Mouse (Mus musculus) heart, embryonic 11.5 days (tissue): Measurements from ENCODE around the gene Nhlrc2. TPM values are rescaled to one million over a fixed set of nuclear protein-coding genes. Genes with fewer than 3 reads are reported as not detected.

ENCODE experiments used
- ATAC-seq: fragments of 200-750 bp; cut with Nextera tagmentation; replicated peaks from 2 replicates; pipeline ENCODE4 v1.8.0; 2017; ENCODE audit warnings: moderate library complexity; ENCODE audit not compliant: insufficient number of reproducible peaks, low FRiP score, low TSS enrichment
- H3K27ac ChIP-seq: fragments of 300-500 bp; sonication (generic); 2 replicates; pipeline ENCODE4 v1.5.1; 2014; ENCODE audit warnings: mild to moderate bottlenecking, low read depth, low read length
- H3K27me3 ChIP-seq: fragments of 300-500 bp; sonication (generic); 2 replicates; pipeline ENCODE4 v1.6.1; 2014; ENCODE audit warnings: mild to moderate bottlenecking, low read length, mixed read lengths; ENCODE audit not compliant: control insufficient read depth, insufficient read depth
- H3K36me3 ChIP-seq: fragments of 300-500 bp; sonication (generic); 2 replicates; pipeline ENCODE4 v1.6.1; 2014; ENCODE audit warnings: mild to moderate bottlenecking, low read length, moderate library complexity, mixed read lengths; ENCODE audit not compliant: control insufficient read depth, insufficient read depth
- H3K4me1 ChIP-seq: fragments of 300-500 bp; sonication (generic); 2 replicates; pipeline ENCODE4 v1.6.1; 2014; ENCODE audit warnings: low read length; ENCODE audit not compliant: control insufficient read depth, insufficient read depth
- H3K4me2 ChIP-seq: fragments of 300-500 bp; sonication (generic); 2 replicates; pipeline ENCODE4 v1.6.1; 2014; ENCODE audit warnings: mild to moderate bottlenecking, moderate library complexity
- H3K4me3 ChIP-seq: fragments of 300-500 bp; sonication (generic); 2 replicates; pipeline ENCODE4 v1.5.1; 2014; ENCODE audit warnings: low read depth, low read length
- H3K9ac ChIP-seq: fragments of 300-500 bp; sonication (generic); 2 replicates; pipeline ENCODE4 v1.6.1; 2014; ENCODE audit warnings: mild to moderate bottlenecking, low read depth, low read length, moderate library complexity
- H3K9me3 ChIP-seq: fragments of 300-500 bp; sonication (generic); replicated peaks from 2 replicates; pipeline ENCODE4 v1.6.1; 2016; ENCODE audit warnings: low read length; ENCODE audit not compliant: control insufficient read depth
- WGBS: fragments of 180-500 bp; shearing (Covaris S2); extraction: QIAGEN DNeasy Blood & Tissue Kit; methylation state at CpG from one replicate; pipeline ENCODE4 v1.1.7; 2014; ENCODE audit not compliant: insufficient replicate concordance; 5-methylcytosine and 5-hydroxymethylcytosine counted together
- polyA plus RNA-seq: library from polyadenylated mRNA; unstranded; fragments of >200 nt; fragmentation: Nextera tagmentation; extraction: Ambion mirVana; gene quantifications from 2 replicates; pipeline ENCODE4 v1.2.1, GENCODE M21; 2014

Nhlrc2 gene
- polyA plus RNA-seq, 1 experiment from 2014 or later = 13.1 TPM

DNA sequence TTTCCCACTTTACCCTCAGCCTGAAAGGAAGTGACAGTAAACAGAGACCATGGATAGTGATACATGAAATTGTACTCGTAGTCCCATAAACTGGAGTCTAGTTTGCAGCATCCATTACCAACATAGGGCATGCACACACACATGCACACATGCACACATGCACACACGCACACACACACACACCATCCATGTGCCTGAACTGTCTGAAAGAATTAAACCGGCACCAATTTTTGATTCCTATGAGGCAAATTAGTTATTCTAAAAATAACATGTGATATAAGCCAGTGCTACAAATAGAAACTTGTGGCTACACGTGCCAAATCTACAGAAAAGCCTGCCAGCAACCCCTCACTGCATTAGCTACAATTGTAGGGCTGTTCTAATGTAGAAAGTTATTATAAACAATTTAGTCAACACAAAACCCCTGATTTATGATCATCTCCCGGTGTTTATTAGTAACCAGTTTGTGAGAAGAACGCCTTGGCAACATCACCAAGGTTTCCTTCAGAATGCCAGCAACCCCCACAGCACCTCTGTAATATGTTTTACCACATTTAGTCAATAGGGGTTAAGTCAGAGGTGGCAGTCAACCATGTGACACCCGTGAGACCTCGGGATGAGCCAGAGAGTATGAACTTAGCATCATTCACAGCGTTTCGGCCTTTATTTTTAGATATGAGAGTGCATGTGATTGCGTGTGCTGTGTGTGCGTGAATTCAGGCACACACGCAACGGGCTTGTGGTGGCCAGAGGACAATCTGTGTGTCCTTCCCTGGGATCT, 14.6 kb upstream of the Nhlrc2 start:
- WGBS = 85% methylated on average over 14 of the region's 14 CpGs
- Histone ChIP-seq H3K4me2 (no peak overlapping the region), H3K27ac (no peak overlapping the region)

DNA sequence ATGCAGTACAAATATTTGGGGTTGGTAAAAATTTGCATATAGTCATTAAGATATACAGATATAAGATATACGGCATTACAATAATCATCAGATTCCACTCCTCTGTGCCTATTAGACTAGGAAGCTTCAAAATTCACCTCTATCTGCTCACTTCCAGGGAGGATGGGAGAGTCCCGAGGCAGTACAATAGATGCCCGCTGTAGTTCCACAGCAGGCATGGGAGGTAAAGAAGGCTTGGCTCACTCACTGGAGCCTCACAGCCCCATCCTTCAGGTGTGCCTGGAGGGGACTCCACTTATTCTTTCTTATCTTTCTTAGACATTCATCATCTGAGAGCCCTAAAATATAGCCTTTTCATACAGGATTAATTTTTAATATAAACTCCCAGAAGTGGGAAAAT, 13.7 kb upstream of the Nhlrc2 start:
- no peaks in the 10 kb centered on the region for H3K27me3 ChIP-seq
- no peak overlapping the region for H3K27ac ChIP-seq
- H3K4me1 ChIP-seq = peaks cover 2% of the 10 kb centered on the region; the same call in 1 of the 2 replicates
- H3K4me3 ChIP-seq = no peak overlapping the region
- no peak overlapping the region for H3K4me2 ChIP-seq
- no peak for ATAC-seq
- no peaks in the 10 kb centered on the region for H3K36me3 ChIP-seq
- H3K9me3 ChIP-seq = no peaks in the 10 kb centered on the region
- WGBS = 85% methylated on average over 3 of the region's 3 CpGs
- H3K9ac ChIP-seq = no peak overlapping the region

More for the DNA sequence above, 14.6 kb upstream of the Nhlrc2 start:
- Histone ChIP-seq H3K36me3 (no peaks in the 10 kb centered on the region), H3K27me3 (no peaks in the 10 kb centered on the region), H3K4me3 (no peak overlapping the region), H3K9ac (no peak overlapping the region), H3K4me1 (peaks cover 2% of the 10 kb centered on the region; the same call in 1 of the 2 replicates), H3K9me3 (no peaks in the 10 kb centered on the region)
- ATAC-seq = no peak

DNA sequence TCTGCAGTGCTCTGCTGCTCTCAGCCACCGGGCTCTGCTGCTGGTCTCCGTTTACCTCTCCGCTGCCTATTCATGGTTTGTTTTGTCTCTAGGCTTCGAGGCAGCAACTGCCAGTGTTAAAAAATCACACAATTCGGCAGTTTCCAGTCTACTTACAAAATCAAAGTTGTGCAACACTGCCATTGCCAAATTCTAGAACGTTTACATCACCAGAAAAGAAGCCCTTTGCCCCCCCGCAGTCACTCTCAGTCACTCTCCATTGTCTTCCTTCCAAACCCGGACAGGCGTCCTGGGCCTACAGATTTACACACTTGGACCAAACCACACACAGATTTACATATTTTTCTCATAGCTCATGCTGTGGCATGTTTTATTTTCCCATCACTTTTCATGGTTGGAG, 13.0 kb upstream of the Nhlrc2 start:
- no peak overlapping the region for H3K4me3 ChIP-seq
- H3K4me1 ChIP-seq = peaks cover 2% of the 10 kb centered on the region; the same call in 1 of the 2 replicates
- 80% methylated on average over 9 of the region's 9 CpGs for WGBS
- no peak overlapping the region for H3K9ac ChIP-seq
- H3K27me3 ChIP-seq = no peaks in the 10 kb centered on the region
- no peak overlapping the region for H3K4me2 ChIP-seq
- no peak overlapping the region for H3K27ac ChIP-seq
- ATAC-seq = no peak
- no peaks in the 10 kb centered on the region for H3K9me3 ChIP-seq
- H3K36me3 ChIP-seq = no peaks in the 10 kb centered on the region

DNA sequence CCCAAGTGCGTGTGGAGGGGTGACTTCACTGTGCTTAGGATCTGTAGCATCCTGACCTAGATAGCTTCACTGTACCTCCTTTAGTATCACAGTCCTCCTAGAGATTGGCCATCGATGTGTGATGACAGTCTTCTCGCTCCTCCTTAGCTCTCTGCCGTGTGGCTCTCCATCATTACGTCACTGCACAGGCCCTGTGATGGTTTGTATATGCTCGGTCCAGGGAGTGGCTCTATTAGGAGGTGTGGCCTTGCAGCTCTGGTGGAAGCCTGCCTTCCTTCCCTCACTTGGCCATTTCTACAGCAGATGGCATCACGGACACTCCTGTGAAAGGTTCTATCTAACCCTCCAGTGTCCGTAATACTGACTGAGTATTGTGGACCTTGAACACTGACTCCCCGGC, 12.3 kb upstream of the Nhlrc2 start:
- Histone ChIP-seq H3K27me3 (no peaks in the 10 kb centered on the region), H3K4me2 (no peak overlapping the region), H3K4me3 (no peak overlapping the region), H3K4me1 (peaks cover 2% of the 10 kb centered on the region; the same call in 1 of the 2 replicates), H3K9me3 (no peaks in the 10 kb centered on the region), H3K27ac (no peak overlapping the region), H3K9ac (no peak overlapping the region), H3K36me3 (no peaks in the 10 kb centered on the region)
- WGBS = 87% methylated on average over 9 of the region's 9 CpGs
- no peak for ATAC-seq

DNA sequence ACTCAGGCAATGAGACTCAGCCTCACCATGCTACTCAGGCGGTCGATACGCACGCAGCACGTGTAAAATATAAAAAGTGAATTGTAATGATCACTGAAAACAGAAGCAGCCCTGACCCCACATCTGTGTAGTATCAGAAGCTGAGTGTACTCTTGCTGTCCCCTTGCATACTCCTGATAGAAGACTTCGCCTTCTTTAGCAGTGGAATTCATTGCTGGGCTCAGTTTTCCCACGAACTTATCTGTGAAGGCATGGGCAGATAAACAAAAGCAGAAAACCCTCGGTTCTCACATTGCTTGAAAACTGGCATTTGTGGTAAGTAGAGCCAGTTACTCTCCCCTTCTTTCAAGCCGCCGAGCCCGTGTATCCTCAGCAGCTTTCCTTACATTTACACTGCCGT, 4.7 kb upstream of the Nhlrc2 start:
- H3K27me3 ChIP-seq = no peaks in the 10 kb centered on the region
- H3K36me3 ChIP-seq = no peaks in the 10 kb centered on the region; the same call in 1 of the 2 replicates
- no peak overlapping the region for H3K9ac ChIP-seq
- H3K4me2 ChIP-seq = no peak overlapping the region
- peaks cover 3% of the 10 kb centered on the region; the same call in 1 of the 2 replicates for H3K4me1 ChIP-seq
- H3K27ac ChIP-seq = no peak overlapping the region
- no peak for ATAC-seq
- no peaks in the 10 kb centered on the region for H3K9me3 ChIP-seq
- WGBS = 77% methylated on average over 12 of the region's 12 CpGs
- no peak overlapping the region for H3K4me3 ChIP-seq

DNA sequence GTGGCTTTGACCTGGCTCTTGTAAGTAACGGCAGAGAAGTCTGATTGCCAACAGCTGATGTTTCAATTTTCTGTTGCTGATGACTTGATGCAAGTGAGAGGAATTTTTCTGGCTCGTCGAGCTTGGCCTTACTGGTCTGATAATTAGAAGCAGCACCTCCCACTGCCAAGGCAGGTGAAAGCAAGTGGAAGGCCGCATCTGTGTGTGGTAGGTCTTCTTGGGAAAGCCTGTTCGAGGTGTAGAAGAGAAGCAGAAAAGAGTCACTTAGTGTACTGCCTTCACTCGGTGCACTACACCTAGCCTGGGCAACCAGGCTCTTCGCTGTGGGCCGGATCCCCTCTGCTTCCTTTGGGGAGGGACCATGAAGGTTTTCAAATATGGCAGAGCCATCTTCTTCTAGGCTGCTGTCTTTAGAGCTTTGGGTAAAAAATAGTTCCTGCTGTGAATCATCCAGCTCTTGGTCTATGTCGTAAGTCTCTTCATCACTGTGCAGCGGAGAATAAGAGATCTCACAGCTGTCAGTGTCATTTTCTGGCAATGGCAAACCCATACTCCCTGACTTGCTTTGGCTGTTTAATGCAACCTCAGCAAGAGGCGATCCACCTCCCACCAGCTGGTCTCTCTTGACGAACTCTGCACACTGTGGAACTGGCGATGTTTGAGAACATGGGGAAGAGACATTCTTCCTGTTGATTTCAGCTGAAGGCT, 3.2 kb upstream of the Nhlrc2 start:
- WGBS = 88% methylated on average over 13 of the region's 13 CpGs
- Histone ChIP-seq H3K4me1 (peaks cover 6% of the 10 kb centered on the region; the same call in 1 of the 2 replicates), H3K9me3 (no peaks in the 10 kb centered on the region), H3K27ac (no peak overlapping the region), H3K9ac (no peak overlapping the region), H3K4me3 (no peak overlapping the region), H3K27me3 (no peaks in the 10 kb centered on the region), H3K36me3 (no peaks in the 10 kb centered on the region; the same call in 1 of the 2 replicates), H3K4me2 (no peak overlapping the region)
- ATAC-seq = no peak

DNA sequence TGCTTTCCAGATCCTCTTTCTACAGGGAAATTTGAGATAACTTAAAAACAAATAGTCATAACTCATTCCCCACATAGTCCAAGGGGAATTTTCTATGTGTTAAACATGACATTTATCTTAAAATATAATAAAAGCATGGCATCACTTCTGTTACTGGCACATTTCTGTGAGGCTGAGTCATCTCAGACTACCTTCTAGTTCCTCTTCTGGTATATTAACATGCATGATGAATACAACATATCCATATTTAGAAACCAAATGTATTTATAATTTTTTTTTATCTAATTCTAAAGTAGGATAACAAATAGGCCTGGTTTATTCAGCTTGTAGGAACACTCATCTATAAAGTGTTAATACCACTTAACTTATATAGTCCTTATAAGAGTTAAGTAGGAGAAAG, 2.0 kb upstream of the Nhlrc2 start:
- Histone ChIP-seq H3K9ac (no peak overlapping the region), H3K4me1 (peaks cover 6% of the 10 kb centered on the region; the same call in 1 of the 2 replicates), H3K4me2 (no peak overlapping the region), H3K4me3 (no peak overlapping the region), H3K27me3 (no peaks in the 10 kb centered on the region), H3K27ac (no peak overlapping the region), H3K9me3 (no peaks in the 10 kb centered on the region), H3K36me3 (no peaks in the 10 kb centered on the region; the same call in 1 of the 2 replicates)
- no peak for ATAC-seq

DNA sequence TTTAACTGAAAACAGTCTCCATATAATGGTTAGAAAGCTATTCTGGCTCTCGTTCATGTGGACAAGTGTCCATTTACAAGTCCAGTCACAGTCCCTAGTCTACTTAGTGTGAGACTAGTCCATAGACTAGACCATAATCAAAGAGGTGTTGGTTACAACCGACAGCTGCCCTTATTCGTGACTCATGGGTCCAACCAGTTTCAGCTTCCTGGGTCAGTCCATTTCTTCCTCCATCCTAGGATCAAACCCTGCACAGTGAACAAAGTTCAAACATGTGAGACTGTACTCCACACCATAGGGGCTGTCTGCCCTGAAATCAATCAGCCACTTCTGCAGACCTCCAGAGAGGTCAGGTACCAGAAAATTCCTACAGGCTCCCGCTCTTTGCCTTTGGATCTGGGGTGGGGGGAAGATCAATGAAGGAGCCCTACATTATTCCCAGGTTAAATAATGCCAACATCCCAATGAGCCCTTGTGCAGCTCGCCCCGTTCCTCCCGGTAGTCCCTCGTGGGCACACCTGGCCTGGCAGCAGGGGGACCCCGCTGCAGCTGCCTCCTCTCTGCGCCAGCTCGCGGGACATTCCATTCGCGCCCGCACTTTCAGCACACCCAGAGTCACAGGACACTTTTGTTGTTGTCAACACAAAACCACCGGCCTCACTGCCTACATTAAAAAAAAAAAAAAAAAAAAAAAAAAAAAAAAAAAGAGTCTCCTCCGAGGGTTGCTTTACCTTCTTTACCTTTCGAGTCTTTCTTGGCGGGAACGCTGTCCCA, 418 bp upstream of the Nhlrc2 start, which contains the start of gene Dclre1a:
TSS of gene Dclre1a (minus strand) at position 767 of the 774 bp plus-strand sequence.
- H3K9ac ChIP-seq = peak within 1 kb of the TSS; percentile 98
- H3K4me2 ChIP-seq = peak within 1 kb of the TSS; percentile 85
- H3K36me3 ChIP-seq = peaks cover 11% of the 10 kb centered on the region
- H3K27ac ChIP-seq = peak within 1 kb of the TSS; percentile 99
- H3K9me3 ChIP-seq = no peaks in the 10 kb centered on the region
- peaks cover 6% of the 10 kb centered on the region; the same call in 1 of the 2 replicates for H3K4me1 ChIP-seq
- H3K27me3 ChIP-seq = no peaks in the 10 kb centered on the region
- H3K4me3 ChIP-seq = peak within 1 kb of the TSS; percentile 94
- WGBS = 9% methylated on average over 20 of the region's 20 CpGs
- no peak for ATAC-seq
